Mouse (Mus musculus) CH12.LX (cell line): ENCODE data around the gene Cby1. TPM values are rescaled to one million over a fixed set of nuclear protein-coding genes. Genes with fewer than 3 reads are reported as not detected.
A peak's percentile ranks its signal among the peaks of the same experiment; 100 is the strongest.

Source experiments
- DNase-seq: peaks from one replicate; pipeline ENCODE4 v3.0.0-alpha.2; 2013; ENCODE audit errors: extremely low read depth
- H3K27ac ChIP-seq: 2 replicates; pipeline ENCODE4 v1.5.1; 2012; ENCODE audit warnings: low read depth, mild to moderate bottlenecking, control low read depth, moderate library complexity; ENCODE audit not compliant: insufficient read depth
- H3K27me3 ChIP-seq: replicated peaks from 2 replicates; pipeline ENCODE3; 2012; ENCODE audit warnings: inconsistent platforms
- H3K36me3 ChIP-seq, 2 experiments: replicated peaks in 1 of 2; 2 replicates each; pipeline versions ENCODE3 to v1.6.1; 2012; ENCODE audit warnings: inconsistent platforms in 1 of 2, low read length in 1 of 2, mild to moderate bottlenecking in 1 of 2, mixed read lengths in 1 of 2, moderate library complexity in 1 of 2; ENCODE audit not compliant: control insufficient read depth in 1 of 2, insufficient read depth in 1 of 2
- H3K4me1 ChIP-seq, 2 experiments: 2 replicates each; pipeline ENCODE4 v1.6.1; 2012; ENCODE audit warnings: inconsistent platforms in 1 of 2, moderate library complexity in 1 of 2; ENCODE audit not compliant: insufficient read depth in 2 of 2, control insufficient read depth in 1 of 2
- H3K4me2 ChIP-seq: 2 replicates; pipeline ENCODE4 v1.6.1; 2012; ENCODE audit warnings: low read depth, mild to moderate bottlenecking, control low read depth; ENCODE audit not compliant: poor library complexity, insufficient read depth, severe bottlenecking
- H3K4me3 ChIP-seq, 3 experiments: fragments of 150-350 bp in 1 of 3; sonication (generic) in 1 of 3; replicated peaks in 1 of 3; 2 replicates each; pipeline versions ENCODE3 to v1.5.1; 2011 to 2012; ENCODE audit warnings: low read depth in 2 of 3, low read length in 2 of 3, mild to moderate bottlenecking in 2 of 3, moderate library complexity in 2 of 3, control low read depth in 1 of 3, improper control_type of control experiment in 1 of 3, inconsistent platforms in 1 of 3, mixed read lengths in 1 of 3; ENCODE audit not compliant: poor library complexity in 1 of 3
- H3K79me2 ChIP-seq: replicated peaks from 2 replicates; pipeline ENCODE4 v1.6.1; 2012; ENCODE audit warnings: mild to moderate bottlenecking, moderate library complexity; ENCODE audit not compliant: control insufficient read depth, poor library complexity, insufficient read depth, severe bottlenecking; ENCODE audit errors: extremely low read depth
- H3K9ac ChIP-seq: 2 replicates; pipeline ENCODE4 v1.6.1; 2012; ENCODE audit warnings: low read depth, mild to moderate bottlenecking, control low read depth, moderate library complexity; ENCODE audit not compliant: insufficient read depth
- H3K9me3 ChIP-seq: replicated peaks from 2 replicates; pipeline ENCODE3; 2012; ENCODE audit warnings: low read length, inconsistent platforms, mixed read lengths
- CTCF ChIP-seq, 2 experiments: IDR thresholded peaks in 1 of 2; conservative IDR thresholded peaks in 1 of 2; 2 replicates each; pipeline ENCODE4 v1.5.1; 2011 to 2012; ENCODE audit warnings: low read depth in 2 of 2, low read length in 2 of 2, improper control_type of control experiment in 1 of 2, inconsistent platforms in 1 of 2, mild to moderate bottlenecking in 1 of 2, moderate library complexity in 1 of 2
- ELF1 ChIP-seq: IDR thresholded peaks from 2 replicates; pipeline ENCODE4 v1.6.1; 2014; ENCODE audit warnings: low read depth, mild to moderate bottlenecking, inconsistent platforms, low read length, improper control_type of control experiment
- ETS1 ChIP-seq: conservative IDR thresholded peaks from 2 replicates; pipeline ENCODE4 v1.6.1; 2012; ENCODE audit warnings: low read depth, mild to moderate bottlenecking, inconsistent platforms, low read length, improper control_type of control experiment, moderate library complexity
- HCFC1 ChIP-seq: IDR thresholded peaks from 2 replicates; pipeline ENCODE4 v1.6.1; 2012; ENCODE audit warnings: low read depth, mild to moderate bottlenecking, inconsistent platforms, low read length, improper control_type of control experiment
- JUND ChIP-seq: conservative IDR thresholded peaks from 2 replicates; pipeline ENCODE4 v1.6.1; 2011; ENCODE audit warnings: low read depth, low read length, improper control_type of control experiment
- MAFK ChIP-seq: IDR thresholded peaks from 2 replicates; pipeline ENCODE4 v1.6.1; 2011; ENCODE audit warnings: low read length, improper control_type of control experiment; ENCODE audit not compliant: insufficient replicate concordance
- MAX ChIP-seq: IDR thresholded peaks from 2 replicates; pipeline ENCODE4 v1.6.1; 2011; ENCODE audit warnings: low read length, improper control_type of control experiment
- POLR2A ChIP-seq: IDR thresholded peaks from 2 replicates; pipeline ENCODE4 v1.6.1; 2011; ENCODE audit warnings: low read depth, mild to moderate bottlenecking, improper control_type of control experiment, low read length
- RAD21 ChIP-seq: IDR thresholded peaks from 2 replicates; pipeline ENCODE4 v1.6.1; 2011; ENCODE audit warnings: low read depth, mild to moderate bottlenecking, low read length, improper control_type of control experiment, moderate library complexity
- UBTF ChIP-seq: IDR thresholded peaks from 2 replicates; pipeline ENCODE4 v1.6.1; 2012; ENCODE audit warnings: low read depth, mild to moderate bottlenecking, inconsistent platforms, low read length, improper control_type of control experiment, moderate library complexity
- USF2 ChIP-seq: conservative IDR thresholded peaks from 2 replicates; pipeline ENCODE4 v1.6.1; 2011; ENCODE audit warnings: low read depth, low read length, improper control_type of control experiment
- ZKSCAN1 ChIP-seq: IDR thresholded peaks from 2 replicates; pipeline ENCODE4 v1.6.1; 2012; ENCODE audit warnings: low read depth, inconsistent platforms, low read length, improper control_type of control experiment, borderline replicate concordance
- ZMIZ1 ChIP-seq: IDR thresholded peaks from 2 replicates; pipeline ENCODE4 v1.6.1; 2012; ENCODE audit warnings: low read depth, mild to moderate bottlenecking, inconsistent platforms, low read length, improper control_type of control experiment
- ZNF384 ChIP-seq: IDR thresholded peaks from 2 replicates; pipeline ENCODE4 v1.6.1; 2012; ENCODE audit warnings: low read depth, low read length, improper control_type of control experiment, inconsistent platforms
- dilution Hi-C: fragments of 300-500 bp; cut with MboI; formaldehyde crosslinking; loops from 2 replicates; pipeline ENCODE4 v1.14.3; 2020; ENCODE audit warnings: low sequenced_read_pairs; ENCODE audit not compliant: extremely low pct_unique_long_range_greater_than_20kb, extremely low pct_ligation_motif_present
- in situ Hi-C: fragments of 300-500 bp; cut with MboI; formaldehyde crosslinking; loops from 3 replicates; pipeline ENCODE4 v1.14.3; 2019; ENCODE audit warnings: low sequenced_read_pairs, low pct_ligation_motif_present, low pct_unique_long_range_greater_than_20kb, mixed read lengths
- polyA plus RNA-seq: library from polyadenylated mRNA; unstranded; fragments of >175 nt; gene quantifications from 2 replicates; pipeline ENCODE4 v1.2.1, GENCODE M21; 2012; ENCODE audit warnings: low read depth; ENCODE audit not compliant: insufficient read length
- total RNA-seq, 2 experiments: library from RNA; depleted of rRNA; stranded (reverse); fragments of 300-350 nt in 1 of 2; fragments of >200 nt in 1 of 2; gene quantifications; 2 replicates each; pipeline ENCODE4 v1.2.3; 2012 to 2014

The Cby1 gene
- total and polyA plus RNA-seq, 3 experiments = 16.9 to 19.3 (median 17.6) TPM

DNA sequence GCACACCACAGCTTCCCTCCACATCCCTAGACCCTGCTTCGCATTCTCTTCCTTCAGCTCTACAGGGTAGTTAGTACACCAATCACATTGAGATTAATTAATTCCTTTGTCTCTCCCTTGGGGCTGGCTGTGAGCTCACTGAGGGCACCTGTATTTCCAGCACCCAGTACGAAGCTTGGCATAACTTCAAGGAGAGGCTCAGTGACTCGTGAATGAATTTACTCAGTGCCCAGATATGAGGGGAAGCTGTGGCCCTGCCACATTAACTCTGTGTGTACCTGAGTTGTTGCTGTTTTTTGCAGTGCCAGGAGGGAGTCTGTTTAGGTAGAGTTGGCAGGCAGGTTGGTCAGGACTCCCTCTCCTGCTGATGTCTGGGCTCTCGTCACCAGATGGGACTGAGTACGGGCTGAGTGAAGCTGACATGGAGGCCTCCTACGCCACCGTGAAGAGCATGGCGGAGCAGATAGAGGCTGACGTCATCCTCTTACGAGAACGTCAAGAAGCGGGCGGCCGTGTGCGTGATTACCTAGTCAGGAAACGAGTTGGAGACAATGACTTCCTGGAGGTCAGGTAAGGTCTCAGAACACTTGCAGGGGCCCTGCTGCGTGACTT is 47.7 kb downstream of the Cby1 start:
- no peaks in the 10 kb centered on the region for H3K79me2 ChIP-seq
- dilution Hi-C loops (no loop called here), in situ Hi-C loops (no loop called here)
- H3K4me1 ChIP-seq = peaks cover 14 to 27% of the 10 kb centered on the region in 2 experiments
- H3K36me3 ChIP-seq = peaks cover 32 to 54% of the 10 kb centered on the region in 2 experiments
- H3K9me3 ChIP-seq = no peaks in the 10 kb centered on the region
- no peak overlapping the region for H3K4me2 ChIP-seq
- H3K9ac ChIP-seq = no peak overlapping the region
- DNase-seq = no peak
- H3K27me3 ChIP-seq = no peaks in the 10 kb centered on the region
- no peak overlapping the region for H3K4me3 ChIP-seq
- no peak for TF ChIP-seq MAFK
- no peak for TF ChIP-seq UBTF
- H3K27ac ChIP-seq = no peak overlapping the region

- peaks cover 14 to 27% of the 10 kb centered on the region in 2 experiments for H3K4me1 ChIP-seq
- DNase-seq = peak; percentile 62
- in situ Hi-C loops = no loop called here
Measured at GRCm38 (mm10) chr15:79708229-79708822, 49.3 kb downstream of the Cby1 start.

DNA sequence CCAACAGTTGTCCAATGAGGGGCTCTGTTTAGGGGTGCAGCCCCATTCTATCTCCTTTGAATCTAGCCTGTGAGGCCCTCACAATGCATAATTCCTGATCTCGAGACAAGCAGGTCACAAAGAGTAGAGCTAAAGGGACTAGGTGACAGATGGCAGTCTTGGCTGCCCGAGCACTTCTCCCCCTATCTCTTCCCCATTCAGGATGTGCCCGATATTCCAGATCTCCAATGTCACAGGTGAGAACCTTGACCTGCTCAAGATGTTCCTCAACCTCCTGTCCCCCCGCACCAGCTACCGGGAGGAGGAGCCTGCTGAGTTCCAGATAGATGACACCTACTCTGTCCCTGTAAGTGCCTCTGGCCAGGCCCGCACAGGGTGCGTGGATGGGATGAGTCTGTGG is 56.6 kb downstream of the Cby1 start:
- Histone ChIP-seq H3K4me2 (no peak overlapping the region), H3K79me2 (no peaks in the 10 kb centered on the region), H3K9me3 (no peaks in the 10 kb centered on the region), H3K4me3 (no peak overlapping the region), H3K27me3 (no peaks in the 10 kb centered on the region), H3K9ac (no peak overlapping the region), H3K36me3 (peaks cover 83 to 95% of the 10 kb centered on the region in 2 experiments), H3K4me1 (no peaks in the 10 kb centered on the region), H3K27ac (no peak overlapping the region)
- in situ Hi-C loops (no loop called here), dilution Hi-C loops (no loop called here)
- TF ChIP-seq HCFC1 = no peak
- TF ChIP-seq ZKSCAN1 = no peak
- no peak for TF ChIP-seq JUND
- TF ChIP-seq ETS1 = no peak
- no peak for TF ChIP-seq USF2
- no peak for TF ChIP-seq ZMIZ1
- no peak for TF ChIP-seq ZNF384
- TF ChIP-seq ELF1 = no peak
- no peak for DNase-seq

More at GRCm38 (mm10) chr15:79708229-79708822, 49.3 kb downstream of the Cby1 start:
- Histone ChIP-seq H3K4me2 (no peak overlapping the region), H3K9me3 (no peaks in the 10 kb centered on the region), H3K36me3 (peaks cover 46 to 69% of the 10 kb centered on the region in 2 experiments), H3K27ac (no peak overlapping the region; the same call in 1 of the 2 replicates), H3K4me3 (no peak overlapping the region), H3K79me2 (no peaks in the 10 kb centered on the region)
- dilution Hi-C loops = no loop called here
- TF ChIP-seq RAD21 (peak; percentile 47), POLR2A (no peak), MAX (no peak), CTCF (conservative IDR thresholded peaks at IDR 0.05 in 1 of 2, IDR thresholded peaks at IDR 0.05 in 1 of 2; ENCODE audit: low read depth in 2 of 2, low read length in 2 of 2) (peak in 1 of 2 experiments; percentile 53; a peak in 3 of 4 replicates)
- TF ChIP-seq, all 38 proteins: peak for 2
- Histone ChIP-seq H3K27me3 (no peaks in the 10 kb centered on the region), H3K9ac (no peak overlapping the region)
